Mouse (Mus musculus) G1E (cell line): ENCODE results near the gene P2ry2. TPM values are rescaled to one million over a fixed set of nuclear protein-coding genes. Genes with fewer than 3 reads are reported as not detected.

ENCODE experiments used
- ATAC-seq: 2 replicates; pipeline ENCODE4 v1.8.0; 2016; ENCODE audit warnings: mild to moderate bottlenecking; ENCODE audit not compliant: insufficient number of reproducible peaks, poor library complexity, low FRiP score, severe bottlenecking; ENCODE audit errors: extremely low read depth
- DNase-seq: peaks from one replicate; pipeline ENCODE4 v3.0.0; 2012; ENCODE audit warnings: low spot score
- H3K27me3 ChIP-seq: 2 replicates; pipeline ENCODE4 v1.6.1; 2012; ENCODE audit warnings: mild to moderate bottlenecking, low read length, inconsistent platforms; ENCODE audit not compliant: insufficient read depth
- H3K36me3 ChIP-seq: replicated peaks from 2 replicates; pipeline ENCODE3; 2012; ENCODE audit warnings: mild to moderate bottlenecking, inconsistent platforms
- H3K4me1 ChIP-seq: 2 replicates; pipeline ENCODE4 v1.6.1; 2012; ENCODE audit warnings: low read depth, low read length, inconsistent platforms, mixed read lengths; ENCODE audit not compliant: insufficient read depth
- H3K4me3 ChIP-seq: 2 replicates; pipeline ENCODE4 v1.5.1; 2012; ENCODE audit warnings: low read depth, mild to moderate bottlenecking, inconsistent platforms, low read length, moderate library complexity, mixed read lengths
- H3K9me3 ChIP-seq: replicated peaks from 2 replicates; pipeline ENCODE4 v1.6.1; 2012; ENCODE audit warnings: inconsistent platforms
- CTCF ChIP-seq: IDR thresholded peaks from 2 replicates; pipeline ENCODE4 v1.5.1; 2012; ENCODE audit warnings: low read depth, low read length, inconsistent platforms, mixed read lengths
- GATA1 ChIP-seq: IDR thresholded peaks from 2 replicates; pipeline ENCODE4 v1.6.1; 2012; ENCODE audit warnings: borderline replicate concordance, low read length, inconsistent platforms, mixed read lengths
- GATA2 ChIP-seq: IDR thresholded peaks from 2 replicates; pipeline ENCODE4 v1.6.1; 2012; ENCODE audit warnings: low read depth, low read length, inconsistent platforms, borderline replicate concordance
- POLR2AphosphoS5 ChIP-seq: IDR thresholded peaks from 2 replicates; pipeline ENCODE4 v1.6.1; 2012; ENCODE audit warnings: low read depth, low read length, inconsistent platforms; ENCODE audit not compliant: insufficient replicate concordance
- TAL1 ChIP-seq: conservative IDR thresholded peaks from 2 replicates; pipeline ENCODE4 v1.6.1; 2012; ENCODE audit warnings: low read depth, low read length, inconsistent platforms, mixed read lengths
- polyA plus RNA-seq: library from polyadenylated mRNA; stranded (reverse); fragments of >175 nt; gene quantifications from 2 replicates; pipeline ENCODE4 v1.2.3, GENCODE M21; 2012
- total RNA-seq, 2 experiments: library from RNA; stranded (forward) in 1 of 2; stranded (reverse) in 1 of 2; fragments of 200-1000 nt in 1 of 2; fragments of >200 nt in 1 of 2; fragmentation: Nextera tagmentation in 1 of 2; gene quantifications; 2 replicates each; pipeline ENCODE4 v1.2.3; 2014 to 2017

Gene P2ry2
- total RNA-seq (2014; fragmentation: Nextera tagmentation) (not detected in 2 replicates), total RNA-seq (2017) (0.27 and 0.35 TPM in 2 replicates), polyA plus RNA-seq (not detected in 2 replicates)

GRCm38 (mm10) chr7:101012541-101012940, at the start of gene P2ry2:
Gene P2ry2 (minus strand): TSS chr7:101012866.
- DNase-seq (no peak), ATAC-seq (no peak)
- no peaks in the 10 kb centered on the region for H3K4me1 ChIP-seq
- H3K9me3 ChIP-seq: no peaks in the 10 kb centered on the region
- no peak within 1 kb of the TSS; the same call in 1 of the 2 replicates for H3K4me3 ChIP-seq
- TF ChIP-seq GATA2 (no peak), POLR2AphosphoS5 (no peak), GATA1 (no peak), CTCF (no peak), TAL1 (no peak)
- peaks cover 39% of the 10 kb centered on the region for H3K27me3 ChIP-seq
- no peaks in the 10 kb centered on the region for H3K36me3 ChIP-seq

- DNase-seq: no peak
- peaks cover 15% of the 10 kb centered on the region; the same call in 1 of the 2 replicates for H3K27me3 ChIP-seq
- no peak overlapping the region for H3K4me3 ChIP-seq
- H3K36me3 ChIP-seq: no peaks in the 10 kb centered on the region
- TF ChIP-seq GATA2: no peak
- TF ChIP-seq POLR2AphosphoS5: no peak
- TF ChIP-seq CTCF: no peak
- TF ChIP-seq GATA1: no peak
- TF ChIP-seq TAL1: no peak
- no peak for ATAC-seq
- no peaks in the 10 kb centered on the region for H3K9me3 ChIP-seq
- peaks cover 30% of the 10 kb centered on the region for H3K4me1 ChIP-seq
These were observed 49.6 kb upstream of the P2ry2 start for GRCm38 (mm10) chr7:101062246-101062645.

DNA sequence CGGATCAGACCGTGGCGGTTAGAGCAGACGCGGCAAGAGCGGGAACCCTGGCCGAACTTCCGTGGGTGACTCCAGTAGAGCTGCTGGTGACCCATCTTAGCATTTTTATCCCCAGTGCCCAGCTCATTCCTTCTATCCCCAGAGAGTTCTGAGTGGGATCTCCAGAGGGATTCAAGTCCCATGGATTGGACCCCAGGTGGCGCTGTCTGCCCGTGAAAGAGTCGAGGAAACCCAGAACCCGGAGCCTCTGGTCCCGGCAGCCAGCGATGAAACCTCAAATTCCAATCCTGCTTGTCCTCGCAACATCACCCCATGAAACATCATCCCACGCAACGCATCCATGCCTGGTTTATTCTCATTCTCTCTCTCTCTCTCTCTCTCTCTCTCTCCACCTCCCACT, 48.7 kb upstream of the P2ry2 start:
- no peak for ATAC-seq
- Histone ChIP-seq H3K9me3 (no peaks in the 10 kb centered on the region), H3K36me3 (no peaks in the 10 kb centered on the region), H3K4me3 (no peak overlapping the region), H3K4me1 (peaks cover 23% of the 10 kb centered on the region), H3K27me3 (peaks cover 15% of the 10 kb centered on the region; the same call in 1 of the 2 replicates)
- no peak for TF ChIP-seq POLR2AphosphoS5
- 0 out of 2 replicates have a peak, but pooled peaks have one; percentile 7 for TF ChIP-seq CTCF
- no peak for TF ChIP-seq GATA1
- TF ChIP-seq TAL1: no peak
- no peak for TF ChIP-seq GATA2
- peak; percentile 36 for DNase-seq

DNA sequence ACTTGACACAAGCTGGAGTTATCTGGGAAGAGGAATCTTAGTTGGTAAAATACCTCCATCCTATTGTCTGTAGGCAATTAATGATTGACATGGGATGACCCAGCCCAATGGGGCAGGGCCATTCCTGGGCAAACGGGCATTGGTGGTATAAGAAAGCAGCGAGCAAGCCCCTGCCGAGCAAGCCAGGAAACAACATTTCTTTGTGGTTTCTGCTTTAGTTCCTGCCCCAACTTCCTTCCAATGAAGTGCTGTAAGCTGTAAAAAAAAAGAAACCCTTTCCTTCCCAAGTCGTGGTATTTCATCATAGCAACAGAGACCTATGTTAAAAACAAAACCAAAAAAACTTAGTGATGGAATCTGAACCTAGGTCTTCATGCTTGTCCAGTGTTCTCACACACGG, 47.8 kb upstream of the P2ry2 start:
- no peak for ATAC-seq

DNA sequence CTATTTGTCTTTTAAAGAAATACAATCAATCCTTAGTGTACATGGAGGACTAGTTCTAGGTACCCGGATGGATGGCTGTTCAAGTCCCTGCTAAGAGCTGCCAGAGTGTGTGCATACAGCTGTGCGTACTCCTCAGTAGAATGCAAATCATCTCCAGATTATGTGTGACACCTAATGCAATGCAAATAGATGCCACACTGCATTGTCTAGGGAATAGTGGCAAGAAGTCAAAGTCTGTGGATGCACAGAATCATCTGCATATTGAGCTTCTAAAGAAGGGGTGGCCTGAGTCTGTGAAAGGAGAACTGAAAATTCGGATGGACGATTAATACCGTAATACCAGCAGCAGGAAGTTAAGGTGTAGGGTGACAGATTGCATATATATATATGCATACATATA, 46.5 kb upstream of the P2ry2 start:
- no peak for TF ChIP-seq GATA1
- TF ChIP-seq TAL1: no peak
- TF ChIP-seq GATA2: no peak
- TF ChIP-seq POLR2AphosphoS5: no peak
- TF ChIP-seq CTCF: no peak
- Histone ChIP-seq H3K27me3 (peaks cover 10% of the 10 kb centered on the region; the same call in 1 of the 2 replicates), H3K36me3 (no peaks in the 10 kb centered on the region), H3K9me3 (no peaks in the 10 kb centered on the region), H3K4me1 (peaks cover 15% of the 10 kb centered on the region), H3K4me3 (no peak overlapping the region)
- DNase-seq (no peak), ATAC-seq (no peak)

More for the DNA sequence above, 47.8 kb upstream of the P2ry2 start:
- Histone ChIP-seq H3K36me3 (no peaks in the 10 kb centered on the region), H3K4me1 (peaks cover 17% of the 10 kb centered on the region), H3K27me3 (peaks cover 14% of the 10 kb centered on the region; the same call in 1 of the 2 replicates), H3K4me3 (no peak overlapping the region), H3K9me3 (no peaks in the 10 kb centered on the region)
- DNase-seq: no peak
- TF ChIP-seq CTCF (no peak), TAL1 (no peak), POLR2AphosphoS5 (no peak), GATA2 (no peak), GATA1 (no peak)

GRCm38 (mm10) chr7:101057309-101057708, 44.6 kb upstream of the P2ry2 start:
- TF ChIP-seq TAL1: no peak
- no peak for TF ChIP-seq GATA1
- ATAC-seq: no peak
- H3K9me3 ChIP-seq: no peaks in the 10 kb centered on the region
- H3K4me3 ChIP-seq: no peak overlapping the region
- H3K4me1 ChIP-seq: peaks cover 10% of the 10 kb centered on the region
- H3K27me3 ChIP-seq: peaks cover 8% of the 10 kb centered on the region; the same call in 1 of the 2 replicates
- no peaks in the 10 kb centered on the region for H3K36me3 ChIP-seq
- no peak for DNase-seq

DNA sequence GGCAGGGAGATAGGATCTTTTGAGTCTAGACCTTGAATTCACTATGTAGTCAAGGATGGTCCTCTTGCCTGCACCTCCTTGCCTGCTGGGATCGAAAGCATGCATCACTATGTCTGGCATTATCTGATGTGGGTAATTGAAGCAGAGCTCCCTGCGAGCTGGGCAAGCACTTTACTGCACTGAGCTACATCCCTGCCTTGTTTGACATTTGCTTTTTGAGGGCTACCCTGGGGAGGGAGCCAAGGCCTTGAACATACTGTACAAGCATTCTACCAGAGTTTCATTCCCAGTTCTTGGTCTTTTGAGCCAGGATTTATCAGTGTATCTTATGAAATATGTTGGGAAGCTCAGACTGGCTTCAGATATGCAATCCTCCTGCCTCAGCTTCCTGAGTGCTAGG, 40.5 kb upstream of the P2ry2 start:
- TF ChIP-seq GATA1 (no peak), GATA2 (no peak)
- H3K27me3 ChIP-seq: peaks cover 19% of the 10 kb centered on the region
- DNase-seq (no peak), ATAC-seq (no peak)
- H3K9me3 ChIP-seq: no peaks in the 10 kb centered on the region
- no peaks in the 10 kb centered on the region for H3K36me3 ChIP-seq
- H3K4me1 ChIP-seq: peaks cover 8% of the 10 kb centered on the region
- H3K4me3 ChIP-seq: no peak overlapping the region
